Mouse (Mus musculus): ENCODE data around the gene Lekr1. TPM values are rescaled to one million over a fixed set of nuclear protein-coding genes. Genes with fewer than 3 reads are reported as not detected.

Lekr1 gene
- polyA plus RNA-seq, 1 experiment = 0.32 TPM

GRCm38 (mm10) chr3:65656451-65656850, 9.6 kb upstream of the Lekr1 start:
- WGBS = 94% methylated on average over 7 of the region's 7 CpGs
- no peak for TF ChIP-seq POLR2A (IDR thresholded peaks at IDR 0.05; ENCODE audit: low read depth, low read length)
- no peak for TF ChIP-seq CTCF (IDR thresholded peaks at IDR 0.05; ENCODE audit: extremely low read depth, insufficient read length, insufficient replicate concordance, low read depth, low read length)
- H3K27ac ChIP-seq (ENCODE audit: insufficient read depth, low read depth, low read length) = no peak overlapping the region
- H3K27me3 ChIP-seq (ENCODE audit: control insufficient read depth, insufficient read depth, low read length) = no peaks in the 10 kb centered on the region
- H3K4me3 ChIP-seq (ENCODE audit: low read depth, low read length) = no peak overlapping the region
- no peaks in the 10 kb centered on the region for H3K36me3 ChIP-seq (ENCODE audit: control insufficient read depth, insufficient read depth, low read length)
- peaks cover 5% of the 10 kb centered on the region; the same call in 1 of the 2 replicates for H3K4me1 ChIP-seq (ENCODE audit: control insufficient read depth, insufficient read depth, insufficient read length, low read length)

- no peak overlapping the region for H3K4me3 ChIP-seq (ENCODE audit: low read depth, low read length)
- WGBS = 80% methylated on average over 12 of the region's 12 CpGs
- H3K36me3 ChIP-seq (ENCODE audit: control insufficient read depth, insufficient read depth, low read length) = no peaks in the 10 kb centered on the region
- H3K4me1 ChIP-seq (ENCODE audit: control insufficient read depth, insufficient read depth, insufficient read length, low read length) = peaks cover 5% of the 10 kb centered on the region; the same call in 1 of the 2 replicates
- H3K27ac ChIP-seq (ENCODE audit: insufficient read depth, low read depth, low read length) = no peak overlapping the region
- no peaks in the 10 kb centered on the region for H3K27me3 ChIP-seq (ENCODE audit: control insufficient read depth, insufficient read depth, low read length)
- no peak for TF ChIP-seq CTCF (IDR thresholded peaks at IDR 0.05; ENCODE audit: extremely low read depth, insufficient read length, insufficient replicate concordance, low read depth, low read length)
- TF ChIP-seq POLR2A (IDR thresholded peaks at IDR 0.05; ENCODE audit: low read depth, low read length) = no peak
Measured at GRCm38 (mm10) chr3:65656902-65657660, 8.9 kb upstream of the Lekr1 start.

GRCm38 (mm10) chr3:65658081-65658612, 7.9 kb upstream of the Lekr1 start:
- peak overlapping the region; percentile 95 for H3K27ac ChIP-seq (ENCODE audit: insufficient read depth, low read depth, low read length)
- WGBS = 59% methylated on average over 18 of the region's 18 CpGs
- no peaks in the 10 kb centered on the region for H3K27me3 ChIP-seq (ENCODE audit: control insufficient read depth, insufficient read depth, low read length)
- H3K4me3 ChIP-seq (ENCODE audit: low read depth, low read length) = no peak overlapping the region
- no peaks in the 10 kb centered on the region for H3K36me3 ChIP-seq (ENCODE audit: control insufficient read depth, insufficient read depth, low read length)
- no peak for TF ChIP-seq POLR2A (IDR thresholded peaks at IDR 0.05; ENCODE audit: low read depth, low read length)
- no peak for TF ChIP-seq CTCF (IDR thresholded peaks at IDR 0.05; ENCODE audit: extremely low read depth, insufficient read length, insufficient replicate concordance, low read depth, low read length)
- peaks cover 6% of the 10 kb centered on the region; the same call in 1 of the 2 replicates for H3K4me1 ChIP-seq (ENCODE audit: control insufficient read depth, insufficient read depth, insufficient read length, low read length)

- under 1% methylated on average over 72 of the region's 72 CpGs for WGBS
- TF ChIP-seq CTCF (IDR thresholded peaks at IDR 0.05; ENCODE audit: extremely low read depth, insufficient read length, insufficient replicate concordance, low read depth, low read length) (no peak), POLR2A (IDR thresholded peaks at IDR 0.05; ENCODE audit: low read depth, low read length) (no peak; the same call in 1 of the 2 replicates)
- peak overlapping the region; percentile 95 for H3K27ac ChIP-seq (ENCODE audit: insufficient read depth, low read depth, low read length)
Measured at GRCm38 (mm10) chr3:65658721-65659619, 7.1 kb upstream of the Lekr1 start.

GRCm38 (mm10) chr3:65659620-65659932, 6.5 kb upstream of the Lekr1 start:
- Histone ChIP-seq H3K27me3 (ENCODE audit: control insufficient read depth, insufficient read depth, low read length) (no peaks in the 10 kb centered on the region), H3K4me3 (ENCODE audit: low read depth, low read length) (peak overlapping the region; percentile 66), H3K27ac (ENCODE audit: insufficient read depth, low read depth, low read length) (peak overlapping the region; percentile 95), H3K4me1 (ENCODE audit: control insufficient read depth, insufficient read depth, insufficient read length, low read length) (peaks cover 7% of the 10 kb centered on the region; the same call in 1 of the 2 replicates), H3K36me3 (ENCODE audit: control insufficient read depth, insufficient read depth, low read length) (no peaks in the 10 kb centered on the region)
- TF ChIP-seq CTCF (IDR thresholded peaks at IDR 0.05; ENCODE audit: extremely low read depth, insufficient read length, insufficient replicate concordance, low read depth, low read length) (no peak), POLR2A (IDR thresholded peaks at IDR 0.05; ENCODE audit: low read depth, low read length) (no peak)
- 2% methylated on average over 9 of the region's 9 CpGs for WGBS

More at GRCm38 (mm10) chr3:65658721-65659619, 7.1 kb upstream of the Lekr1 start:
- Histone ChIP-seq H3K4me1 (ENCODE audit: control insufficient read depth, insufficient read depth, insufficient read length, low read length) (peaks cover 7% of the 10 kb centered on the region; the same call in 1 of the 2 replicates), H3K4me3 (ENCODE audit: low read depth, low read length) (peak overlapping the region; percentile 66), H3K36me3 (ENCODE audit: control insufficient read depth, insufficient read depth, low read length) (no peaks in the 10 kb centered on the region), H3K27me3 (ENCODE audit: control insufficient read depth, insufficient read depth, low read length) (no peaks in the 10 kb centered on the region)

- 95% methylated on average over 4 of the region's 4 CpGs for WGBS
- peak overlapping the region; percentile 58; the same call in 1 of the 2 replicates for H3K27ac ChIP-seq (ENCODE audit: insufficient read depth, low read depth, low read length)
- no peak for TF ChIP-seq CTCF (IDR thresholded peaks at IDR 0.05; ENCODE audit: extremely low read depth, insufficient read length, insufficient replicate concordance, low read depth, low read length)
- no peak for TF ChIP-seq POLR2A (IDR thresholded peaks at IDR 0.05; ENCODE audit: low read depth, low read length)
- no peak overlapping the region for H3K4me3 ChIP-seq (ENCODE audit: low read depth, low read length)
- no peaks in the 10 kb centered on the region for H3K36me3 ChIP-seq (ENCODE audit: control insufficient read depth, insufficient read depth, low read length)
- H3K4me1 ChIP-seq (ENCODE audit: control insufficient read depth, insufficient read depth, insufficient read length, low read length) = peaks cover 7% of the 10 kb centered on the region; the same call in 1 of the 2 replicates
- no peaks in the 10 kb centered on the region for H3K27me3 ChIP-seq (ENCODE audit: control insufficient read depth, insufficient read depth, low read length)
Measured at GRCm38 (mm10) chr3:65660336-65660735, 5.7 kb upstream of the Lekr1 start.

Data from small intestine, adult 2 months (tissue).